Mouse (Mus musculus) embryonic facial prominence, embryonic 15.5 days (tissue): ENCODE measurements around the gene Il31ra. TPM values are rescaled to one million over a fixed set of nuclear protein-coding genes. Genes with fewer than 3 reads are reported as not detected.

ENCODE experiments used
- ATAC-seq: fragments of 200-750 bp; cut with Nextera tagmentation; 2 replicates; pipeline ENCODE4 v1.8.0; 2017; ENCODE audit warnings: low read depth, moderate TSS enrichment; ENCODE audit not compliant: insufficient number of reproducible peaks, low FRiP score, low TSS enrichment
- H3K27ac ChIP-seq: fragments of 300-500 bp; sonication (generic); replicated peaks from 2 replicates; pipeline ENCODE4 v1.5.1; 2015; ENCODE audit warnings: mild to moderate bottlenecking, inconsistent platforms
- H3K27me3 ChIP-seq: fragments of 300-500 bp; sonication (generic); 2 replicates; pipeline ENCODE4 v1.6.1; 2015; ENCODE audit warnings: inconsistent platforms
- H3K36me3 ChIP-seq: fragments of 300-500 bp; sonication (generic); 2 replicates; pipeline ENCODE4 v1.6.1; 2015; ENCODE audit warnings: mild to moderate bottlenecking, inconsistent platforms
- H3K4me1 ChIP-seq: fragments of 300-500 bp; sonication (generic); 2 replicates; pipeline ENCODE4 v1.6.1; 2015; ENCODE audit warnings: inconsistent platforms
- H3K4me2 ChIP-seq: fragments of 300-500 bp; sonication (generic); replicated peaks from 2 replicates; pipeline ENCODE4 v1.6.1; 2015; ENCODE audit warnings: mild to moderate bottlenecking, inconsistent platforms
- H3K4me3 ChIP-seq: fragments of 300-500 bp; sonication (generic); replicated peaks from 2 replicates; pipeline ENCODE4 v1.5.1; 2015; ENCODE audit warnings: mild to moderate bottlenecking, inconsistent platforms
- H3K9ac ChIP-seq: fragments of 300-500 bp; sonication (generic); 2 replicates; pipeline ENCODE4 v1.6.1; 2015; ENCODE audit warnings: inconsistent platforms
- H3K9me3 ChIP-seq: fragments of 300-500 bp; sonication (generic); replicated peaks from 2 replicates; pipeline ENCODE4 v1.6.1; 2016; ENCODE audit warnings: inconsistent platforms
- WGBS: fragments of 180-500 bp; shearing (Covaris S2); methylation state at CpG from one replicate; pipeline ENCODE4 v1.1.7; 2015; 5-methylcytosine and 5-hydroxymethylcytosine counted together
- polyA plus RNA-seq: library from polyadenylated mRNA; unstranded; fragments of >200 nt; fragmentation: Nextera tagmentation; extraction: Ambion mirVana; gene quantifications from 2 replicates; pipeline ENCODE4 v1.2.1, GENCODE M21; 2015

The Il31ra gene
- polyA plus RNA-seq, 1 experiment from 2014 or later, result 0.32 TPM

DNA sequence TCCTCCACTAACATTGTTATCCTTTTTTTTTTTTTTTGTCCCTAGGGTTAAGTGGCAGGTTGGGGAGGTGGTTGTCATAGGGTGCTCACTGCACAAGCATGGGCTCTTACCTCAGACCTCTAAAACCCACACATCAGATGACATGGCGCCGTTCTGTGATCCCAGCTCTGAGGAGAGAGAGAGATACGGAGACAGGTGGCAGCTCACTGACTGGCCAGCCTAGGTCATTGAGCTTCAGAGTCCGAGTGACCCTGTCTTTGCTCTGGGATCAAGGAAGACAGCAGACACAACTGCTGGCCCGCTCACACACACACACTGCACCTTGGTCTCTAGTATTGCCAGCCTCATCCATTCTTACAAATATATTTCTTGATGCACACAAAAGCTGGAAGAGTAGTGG lies 111.6 kb downstream of the Il31ra start:
- peaks cover 62% of the 10 kb centered on the region for H3K36me3 ChIP-seq
- no peak; the same call in 1 of the 2 replicates for ATAC-seq
- WGBS, result 85% methylated on average over 5 of the region's 5 CpGs

DNA sequence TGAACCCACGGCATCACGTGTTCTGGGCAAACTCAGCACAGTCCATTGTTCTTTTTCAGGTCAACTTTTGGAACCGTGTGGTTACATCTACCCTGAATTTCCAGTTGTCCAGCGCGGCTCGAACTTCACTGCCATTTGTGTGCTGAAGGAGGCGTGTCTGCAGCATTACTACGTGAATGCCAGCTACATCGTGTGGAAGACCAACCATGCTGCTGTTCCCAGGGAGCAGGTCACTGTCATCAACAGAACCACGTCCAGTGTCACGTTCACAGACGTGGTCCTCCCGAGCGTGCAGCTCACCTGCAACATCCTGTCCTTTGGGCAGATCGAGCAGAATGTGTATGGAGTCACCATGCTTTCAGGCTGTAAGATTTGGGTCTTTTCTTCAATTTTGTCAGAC lies 114.2 kb downstream of the Il31ra start:
- Histone ChIP-seq H3K36me3 (peaks cover 56% of the 10 kb centered on the region), H3K4me3 (no peak overlapping the region), H3K9me3 (no peaks in the 10 kb centered on the region), H3K4me1 (no peaks in the 10 kb centered on the region), H3K9ac (no peak overlapping the region), H3K27me3 (no peaks in the 10 kb centered on the region), H3K4me2 (no peak overlapping the region), H3K27ac (no peak overlapping the region)
- no peak for ATAC-seq
- 89% methylated on average over 15 of the region's 15 CpGs for WGBS

More for the DNA sequence above, 111.6 kb downstream of the Il31ra start:
- Histone ChIP-seq H3K4me1 (no peaks in the 10 kb centered on the region), H3K9me3 (no peaks in the 10 kb centered on the region), H3K4me2 (no peak overlapping the region), H3K9ac (no peak overlapping the region), H3K27me3 (no peaks in the 10 kb centered on the region), H3K4me3 (no peak overlapping the region), H3K27ac (no peak overlapping the region)

GRCm38 (mm10) chr13:112479032-112479431 lies 115.1 kb downstream of the Il31ra start:
- H3K4me3 ChIP-seq, result no peak overlapping the region
- H3K4me1 ChIP-seq, result no peaks in the 10 kb centered on the region
- H3K9ac ChIP-seq, result no peak overlapping the region
- H3K9me3 ChIP-seq, result no peaks in the 10 kb centered on the region
- H3K36me3 ChIP-seq, result peaks cover 49% of the 10 kb centered on the region
- no peak overlapping the region for H3K27ac ChIP-seq
- 81% methylated on average over 7 of the region's 7 CpGs for WGBS
- ATAC-seq, result no peak
- no peak overlapping the region for H3K4me2 ChIP-seq
- no peaks in the 10 kb centered on the region for H3K27me3 ChIP-seq

DNA sequence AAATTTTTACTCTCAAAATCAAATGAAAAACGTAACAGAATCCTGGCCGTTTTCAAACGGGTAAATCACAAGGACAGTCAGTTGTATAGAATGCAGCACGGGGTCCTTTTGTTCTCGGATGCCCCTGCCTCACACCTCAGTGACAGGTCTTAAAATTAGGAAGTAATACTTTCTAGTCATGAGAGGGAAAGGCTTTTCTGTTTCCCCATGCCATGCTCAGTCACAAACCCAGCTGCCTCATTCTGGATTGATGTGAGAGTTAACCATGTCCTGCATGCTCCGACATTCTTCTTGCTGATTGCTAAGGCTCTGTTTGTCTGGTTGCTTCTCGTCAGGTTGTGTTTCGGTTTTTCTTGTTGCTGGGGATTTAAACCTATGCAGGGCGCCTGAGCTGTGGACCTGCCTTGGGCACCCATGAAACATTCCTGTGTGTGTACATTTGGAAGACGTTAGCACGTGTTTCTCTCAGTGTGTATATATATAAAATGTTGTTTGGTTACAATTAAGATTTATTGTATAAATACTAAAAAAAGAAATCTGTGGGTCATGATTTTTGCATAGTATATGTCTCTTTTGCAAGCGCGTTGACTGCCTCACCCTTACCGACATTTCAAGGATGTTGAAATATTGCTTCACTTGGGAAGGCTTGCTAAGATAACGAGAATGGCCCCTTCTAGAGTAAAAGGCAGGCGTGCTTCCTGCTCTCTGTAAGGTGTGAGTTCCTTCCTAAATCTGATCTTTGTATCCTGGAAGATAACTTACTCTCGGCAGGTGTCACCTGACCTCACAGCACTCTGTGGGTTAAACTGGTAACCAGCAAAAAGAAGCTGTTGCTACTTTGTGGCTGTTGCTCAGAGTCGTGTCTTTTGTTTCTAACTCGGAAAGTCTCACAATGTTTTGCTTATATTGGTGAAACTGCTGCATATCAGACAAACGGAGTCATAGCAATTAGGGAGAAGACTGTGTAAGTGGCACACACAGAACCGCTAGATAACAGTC lies 120.1 kb downstream of the Il31ra start:
- H3K9ac ChIP-seq, result no peak overlapping the region
- peaks cover 21% of the 10 kb centered on the region for H3K36me3 ChIP-seq
- H3K27me3 ChIP-seq, result no peaks in the 10 kb centered on the region
- ATAC-seq, result no peak
- H3K9me3 ChIP-seq, result no peaks in the 10 kb centered on the region
- H3K4me3 ChIP-seq, result no peak overlapping the region
- 0 out of 2 replicates have a peak, but pooled peaks cover 11% of the 10 kb centered on the region for H3K4me1 ChIP-seq
- no peak overlapping the region for H3K4me2 ChIP-seq
- H3K27ac ChIP-seq, result no peak overlapping the region
- WGBS, result 68% methylated on average over 21 of the region's 21 CpGs

DNA sequence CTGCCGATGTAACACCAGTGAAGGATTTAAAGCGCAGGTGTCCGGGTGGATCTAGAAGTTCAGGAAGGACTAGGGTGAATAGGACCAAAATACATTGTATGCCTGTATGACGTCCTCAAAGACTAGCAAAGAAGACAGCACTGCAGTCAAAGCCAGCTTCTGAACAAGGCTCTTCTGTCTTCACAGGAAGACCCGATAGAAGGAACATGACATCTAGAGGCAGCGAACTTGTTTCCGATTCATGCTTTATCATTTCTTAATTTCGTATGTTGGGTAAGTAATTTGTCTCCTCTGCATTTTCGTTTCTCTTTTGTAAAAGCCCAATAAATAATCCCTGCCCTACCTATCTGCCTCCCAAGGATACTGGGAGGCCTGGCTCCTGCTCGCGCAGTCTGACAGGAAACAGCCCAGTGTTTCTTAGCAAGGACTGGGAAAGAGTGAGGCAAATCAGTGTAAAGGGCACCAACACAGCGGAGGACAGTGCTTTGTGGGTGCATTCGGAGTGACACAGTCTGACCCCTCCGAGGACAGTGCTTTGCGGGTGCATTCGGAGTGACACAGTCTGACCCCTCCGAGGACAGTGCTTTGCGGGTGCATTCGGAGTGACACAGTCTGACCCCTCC lies 121.6 kb downstream of the Il31ra start:
- no peaks in the 10 kb centered on the region for H3K9me3 ChIP-seq
- H3K9ac ChIP-seq, result no peak overlapping the region
- peaks cover 11% of the 10 kb centered on the region; the same call in 1 of the 2 replicates for H3K4me1 ChIP-seq

GRCm38 (mm10) chr13:112471201-112471600 lies 123.0 kb downstream of the Il31ra start:
- peaks cover 10% of the 10 kb centered on the region for H3K36me3 ChIP-seq

More for the DNA sequence above, 121.6 kb downstream of the Il31ra start:
- Histone ChIP-seq H3K4me3 (no peak overlapping the region), H3K27ac (no peak overlapping the region), H3K27me3 (no peaks in the 10 kb centered on the region), H3K36me3 (peaks cover 17% of the 10 kb centered on the region), H3K4me2 (no peak overlapping the region)
- WGBS, result 89% methylated on average over 19 of the region's 19 CpGs
- no peak for ATAC-seq

More at GRCm38 (mm10) chr13:112471201-112471600, 123.0 kb downstream of the Il31ra start:
- H3K27ac ChIP-seq, result peak overlapping the region; percentile 7; the same call in 1 of the 2 replicates
- H3K4me3 ChIP-seq, result no peak overlapping the region
- H3K9me3 ChIP-seq, result no peaks in the 10 kb centered on the region
- peaks cover 18% of the 10 kb centered on the region for H3K4me1 ChIP-seq
- no peak overlapping the region for H3K4me2 ChIP-seq
- 79% methylated on average over 9 of the region's 9 CpGs for WGBS
- no peaks in the 10 kb centered on the region for H3K27me3 ChIP-seq
- H3K9ac ChIP-seq, result no peak overlapping the region
- ATAC-seq, result no peak

Other genes with a start within 250 kb of the Il31ra start
- 36.4 and 37.8 TPM in 2 replicates for gene Il6st, start 130.3 kb downstream of the Il31ra start, polyA plus RNA-seq
- 0.59 and 0.72 TPM in 2 replicates for gene Ddx4, start 58.1 kb upstream of the Il31ra start, polyA plus RNA-seq
- 19.0 and 20.2 TPM in 2 replicates for gene Slc38a9, start 66.4 kb upstream of the Il31ra start, polyA plus RNA-seq
- 68.1 and 71.6 TPM in 2 replicates for gene Plpp1, start 206.4 kb upstream of the Il31ra start, polyA plus RNA-seq